Mouse (Mus musculus): ENCODE data around the gene Kl. TPM values are rescaled to one million over a fixed set of nuclear protein-coding genes. Genes with fewer than 3 reads are reported as not detected.
A peak's percentile ranks its signal among the peaks of the same experiment; 100 is the strongest.

Kl gene
- 0.37 and 0.42 TPM in 2 replicates for polyA plus RNA-seq (2014; fragmentation: Nextera tagmentation; extraction: Ambion mirVana)

DNA sequence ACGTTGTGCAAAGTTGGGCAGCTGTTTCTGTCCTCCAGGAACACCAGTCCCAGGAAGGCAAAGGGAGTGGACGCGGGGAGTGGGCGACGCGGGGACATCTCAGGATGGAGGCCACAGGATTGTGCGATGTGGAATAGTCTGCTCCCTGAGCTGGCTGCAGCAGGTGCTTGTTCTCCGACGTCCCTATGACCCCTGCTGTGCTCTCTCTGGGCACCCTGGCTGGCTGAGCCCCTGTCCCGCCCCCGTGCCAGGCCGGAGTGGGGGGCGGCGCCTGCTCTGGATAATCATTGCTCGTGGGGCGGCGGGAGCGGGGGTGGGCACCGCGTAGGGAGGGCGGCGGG is at the start of gene Kl:
TSS of gene Kl (plus strand) at position 280 of the 341 bp plus-strand sequence.
- Histone ChIP-seq H3K4me1 (ENCODE audit: control insufficient read depth, insufficient read depth, low read length) (0 out of 2 replicates have a peak, but pooled peaks cover 4% of the 10 kb centered on the region), H3K36me3 (ENCODE audit: control insufficient read depth, insufficient read depth, low read length) (no peaks in the 10 kb centered on the region), H3K4me3 (ENCODE audit: low read depth, low read length) (peak within 1 kb of the TSS; percentile 50), H3K27me3 (replicated peaks; ENCODE audit: control insufficient read depth, insufficient read depth, low read length) (peaks cover 38% of the 10 kb centered on the region), H3K9ac (ENCODE audit: low read depth, low read length) (peak within 1 kb of the TSS; percentile 54), H3K27ac (replicated peaks; ENCODE audit: low read depth, low read length) (no peak within 1 kb of the TSS), H3K9me3 (ENCODE audit: control insufficient read depth, low read length) (no peaks in the 10 kb centered on the region), H3K4me2 (ENCODE audit: low read depth, low read length) (peak within 1 kb of the TSS; percentile 80)
- WGBS: 3% methylated on average over 14 of the region's 22 CpGs
- no peak for DNase-seq (ENCODE audit: low spot score)
- ATAC-seq (ENCODE audit: low read depth): 0 out of 2 replicates have a peak, but pooled peaks have one; percentile 26

GRCm38 (mm10) chr5:150906053-150907040 is 46.1 kb upstream of the Kl start:
- H3K4me3 ChIP-seq (ENCODE audit: low read depth, low read length): no peak overlapping the region
- DNase-seq (ENCODE audit: low spot score): peak; percentile 75
- peak; percentile 91 for ATAC-seq (ENCODE audit: low read depth)
- H3K27ac ChIP-seq (replicated peaks; ENCODE audit: low read depth, low read length): no peak overlapping the region; the same call in 1 of the 2 replicates
- H3K9ac ChIP-seq (ENCODE audit: low read depth, low read length): no peak overlapping the region
- no peak overlapping the region for H3K4me2 ChIP-seq (ENCODE audit: low read depth, low read length)
- no peaks in the 10 kb centered on the region for H3K4me1 ChIP-seq (ENCODE audit: control insufficient read depth, insufficient read depth, low read length)
- WGBS: 25% methylated on average over 9 of the region's 9 CpGs
- H3K9me3 ChIP-seq (ENCODE audit: control insufficient read depth, low read length): 0 out of 2 replicates have a peak, but pooled peaks cover 4% of the 10 kb centered on the region
- no peaks in the 10 kb centered on the region for H3K27me3 ChIP-seq (replicated peaks; ENCODE audit: control insufficient read depth, insufficient read depth, low read length)
- no peaks in the 10 kb centered on the region for H3K36me3 ChIP-seq (ENCODE audit: control insufficient read depth, insufficient read depth, low read length)

DNA sequence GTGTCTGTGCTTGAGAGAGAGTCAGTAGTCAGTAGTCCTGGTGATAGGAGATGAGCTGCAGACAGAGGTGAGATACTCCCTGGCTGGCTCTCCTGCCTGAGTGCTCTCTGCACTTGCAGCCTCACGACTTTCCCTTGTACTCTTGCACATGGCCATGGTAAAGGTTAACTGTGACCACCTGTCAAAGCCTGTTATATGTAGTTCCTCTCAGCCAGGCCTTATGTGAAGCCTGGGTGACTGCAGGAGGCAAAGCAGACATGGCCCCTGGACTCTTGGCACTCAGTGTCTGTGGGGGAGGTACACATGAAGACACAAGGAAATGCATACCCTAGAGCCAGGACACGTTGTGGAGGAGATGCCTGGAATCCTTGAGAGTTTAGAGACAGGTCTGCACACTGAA is 40.3 kb upstream of the Kl start:
- Histone ChIP-seq H3K9ac (ENCODE audit: low read depth, low read length) (no peak overlapping the region), H3K27ac (replicated peaks; ENCODE audit: low read depth, low read length) (no peak overlapping the region), H3K27me3 (replicated peaks; ENCODE audit: control insufficient read depth, insufficient read depth, low read length) (no peaks in the 10 kb centered on the region), H3K4me1 (ENCODE audit: control insufficient read depth, insufficient read depth, low read length) (no peaks in the 10 kb centered on the region), H3K36me3 (ENCODE audit: control insufficient read depth, insufficient read depth, low read length) (no peaks in the 10 kb centered on the region), H3K9me3 (ENCODE audit: control insufficient read depth, low read length) (0 out of 2 replicates have a peak, but pooled peaks cover 4% of the 10 kb centered on the region), H3K4me3 (ENCODE audit: low read depth, low read length) (no peak overlapping the region), H3K4me2 (ENCODE audit: low read depth, low read length) (no peak overlapping the region)
- no peak for DNase-seq (ENCODE audit: low spot score)
- no peak for ATAC-seq (ENCODE audit: low read depth)
- 10% methylated on average over 2 of the region's 2 CpGs for WGBS

DNA sequence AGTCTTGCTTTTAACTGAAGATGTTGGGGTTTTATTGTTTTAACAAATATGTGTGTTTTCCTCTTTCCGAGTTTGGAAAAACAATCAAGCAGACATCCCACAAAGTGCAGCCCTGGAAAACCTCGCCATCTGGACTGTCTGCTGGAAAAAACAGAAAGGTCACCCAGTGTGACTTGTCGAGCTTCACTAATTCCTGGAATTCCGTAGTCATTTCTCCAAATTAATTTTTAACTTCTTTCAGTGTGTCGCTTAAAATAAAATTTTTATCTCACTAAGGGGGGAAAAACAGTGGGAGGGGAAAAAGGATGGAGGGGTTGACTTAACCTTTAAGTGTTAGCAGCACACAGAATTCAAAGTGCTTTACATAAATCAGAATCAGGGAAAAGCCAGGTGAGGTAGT is 39.8 kb upstream of the Kl start:
- H3K27ac ChIP-seq (replicated peaks; ENCODE audit: low read depth, low read length): no peak overlapping the region
- 24% methylated on average over 5 of the region's 5 CpGs for WGBS
- H3K4me1 ChIP-seq (ENCODE audit: control insufficient read depth, insufficient read depth, low read length): no peaks in the 10 kb centered on the region
- H3K27me3 ChIP-seq (replicated peaks; ENCODE audit: control insufficient read depth, insufficient read depth, low read length): no peaks in the 10 kb centered on the region
- no peak overlapping the region for H3K9ac ChIP-seq (ENCODE audit: low read depth, low read length)
- H3K9me3 ChIP-seq (ENCODE audit: control insufficient read depth, low read length): 0 out of 2 replicates have a peak, but pooled peaks cover 4% of the 10 kb centered on the region
- H3K4me2 ChIP-seq (ENCODE audit: low read depth, low read length): no peak overlapping the region
- no peak overlapping the region for H3K4me3 ChIP-seq (ENCODE audit: low read depth, low read length)
- no peak for DNase-seq (ENCODE audit: low spot score)
- no peak for ATAC-seq (ENCODE audit: low read depth)
- no peaks in the 10 kb centered on the region for H3K36me3 ChIP-seq (ENCODE audit: control insufficient read depth, insufficient read depth, low read length)

- Histone ChIP-seq H3K4me3 (ENCODE audit: low read depth, low read length) (no peak overlapping the region), H3K9ac (ENCODE audit: low read depth, low read length) (no peak overlapping the region), H3K27ac (replicated peaks; ENCODE audit: low read depth, low read length) (no peak overlapping the region), H3K4me2 (ENCODE audit: low read depth, low read length) (no peak overlapping the region), H3K36me3 (ENCODE audit: control insufficient read depth, insufficient read depth, low read length) (no peaks in the 10 kb centered on the region), H3K9me3 (ENCODE audit: control insufficient read depth, low read length) (no peaks in the 10 kb centered on the region), H3K4me1 (ENCODE audit: control insufficient read depth, insufficient read depth, low read length) (no peaks in the 10 kb centered on the region), H3K27me3 (replicated peaks; ENCODE audit: control insufficient read depth, insufficient read depth, low read length) (no peaks in the 10 kb centered on the region)
- DNase-seq (ENCODE audit: low spot score): no peak
- WGBS: 69% methylated on average over 4 of the region's 4 CpGs
- ATAC-seq (ENCODE audit: low read depth): no peak
These were observed 37.0 kb upstream of the Kl start for GRCm38 (mm10) chr5:150915080-150916055.

GRCm38 (mm10) chr5:150917131-150917858 is 35.1 kb upstream of the Kl start:
- H3K9ac ChIP-seq (ENCODE audit: low read depth, low read length): no peak overlapping the region
- no peak overlapping the region for H3K4me3 ChIP-seq (ENCODE audit: low read depth, low read length)
- DNase-seq (ENCODE audit: low spot score): no peak
- H3K36me3 ChIP-seq (ENCODE audit: control insufficient read depth, insufficient read depth, low read length): no peaks in the 10 kb centered on the region
- ATAC-seq (ENCODE audit: low read depth): no peak
- no peaks in the 10 kb centered on the region for H3K4me1 ChIP-seq (ENCODE audit: control insufficient read depth, insufficient read depth, low read length)
- H3K4me2 ChIP-seq (ENCODE audit: low read depth, low read length): no peak overlapping the region
- H3K27ac ChIP-seq (replicated peaks; ENCODE audit: low read depth, low read length): no peak overlapping the region
- WGBS: 72% methylated on average over 20 of the region's 21 CpGs
- H3K27me3 ChIP-seq (replicated peaks; ENCODE audit: control insufficient read depth, insufficient read depth, low read length): no peaks in the 10 kb centered on the region
- H3K9me3 ChIP-seq (ENCODE audit: control insufficient read depth, low read length): no peaks in the 10 kb centered on the region

DNA sequence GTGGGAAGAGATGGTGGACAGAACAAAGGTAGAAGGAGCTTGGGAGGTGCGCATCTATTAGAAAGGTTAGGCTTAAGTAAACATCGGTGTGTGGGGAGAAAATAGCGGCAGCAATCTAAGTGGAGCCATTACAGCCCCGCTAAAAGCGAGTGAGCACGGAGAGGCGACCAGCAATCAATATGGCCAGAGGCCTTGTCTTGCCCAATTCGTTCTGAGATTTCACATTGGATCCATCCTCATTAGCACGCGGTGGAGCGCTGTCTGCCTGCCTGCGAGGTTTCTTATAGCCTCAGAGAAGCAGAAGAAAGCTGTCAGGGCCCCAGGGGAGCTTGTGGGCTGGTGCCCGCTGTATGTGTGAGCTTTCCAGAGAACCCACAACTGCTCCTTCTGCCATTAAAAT is 33.8 kb upstream of the Kl start:
- H3K36me3 ChIP-seq (ENCODE audit: control insufficient read depth, insufficient read depth, low read length): no peaks in the 10 kb centered on the region
- DNase-seq (ENCODE audit: low spot score) (no peak), ATAC-seq (ENCODE audit: low read depth) (no peak)
- no peaks in the 10 kb centered on the region for H3K4me1 ChIP-seq (ENCODE audit: control insufficient read depth, insufficient read depth, low read length)
- H3K4me2 ChIP-seq (ENCODE audit: low read depth, low read length): no peak overlapping the region
- no peaks in the 10 kb centered on the region for H3K9me3 ChIP-seq (ENCODE audit: control insufficient read depth, low read length)
- H3K4me3 ChIP-seq (ENCODE audit: low read depth, low read length): no peak overlapping the region
- H3K27me3 ChIP-seq (replicated peaks; ENCODE audit: control insufficient read depth, insufficient read depth, low read length): no peaks in the 10 kb centered on the region
- H3K9ac ChIP-seq (ENCODE audit: low read depth, low read length): no peak overlapping the region
- H3K27ac ChIP-seq (replicated peaks; ENCODE audit: low read depth, low read length): no peak overlapping the region
- WGBS: 79% methylated on average over 13 of the region's 13 CpGs

- no peaks in the 10 kb centered on the region for H3K27me3 ChIP-seq (replicated peaks; ENCODE audit: control insufficient read depth, insufficient read depth, low read length)
- no peak overlapping the region for H3K9ac ChIP-seq (ENCODE audit: low read depth, low read length)
- H3K36me3 ChIP-seq (ENCODE audit: control insufficient read depth, insufficient read depth, low read length): no peaks in the 10 kb centered on the region
- H3K4me2 ChIP-seq (ENCODE audit: low read depth, low read length): no peak overlapping the region
- H3K4me3 ChIP-seq (ENCODE audit: low read depth, low read length): no peak overlapping the region
- no peaks in the 10 kb centered on the region for H3K4me1 ChIP-seq (ENCODE audit: control insufficient read depth, insufficient read depth, low read length)
- WGBS: 79% methylated on average over 4 of the region's 4 CpGs
- no peak for ATAC-seq (ENCODE audit: low read depth)
- peak; percentile 13 for DNase-seq (ENCODE audit: low spot score)
- no peak overlapping the region for H3K27ac ChIP-seq (replicated peaks; ENCODE audit: low read depth, low read length)
- no peaks in the 10 kb centered on the region for H3K9me3 ChIP-seq (ENCODE audit: control insufficient read depth, low read length)
These were observed 33.1 kb upstream of the Kl start for GRCm38 (mm10) chr5:150919269-150919668.
